Mouse (Mus musculus) kidney, adult 2 months (tissue): ENCODE results near the gene Prrt1.

Source experiments
- CTCF ChIP-seq: fragments of 200-500 bp; conservative IDR thresholded peaks from 2 replicates; pipeline ENCODE4 v1.5.1; 2011; ENCODE audit warnings: low read depth, mild to moderate bottlenecking, control low read depth, low read length, moderate library complexity, mixed read lengths; ENCODE audit not compliant: insufficient read depth, insufficient read length
- POLR2A ChIP-seq: fragments of 200-500 bp; IDR thresholded peaks from one replicate; pipeline ENCODE4 v1.6.1; 2011; ENCODE audit warnings: low read depth, low read length, control low read depth

GRCm38 (mm10) chr17:34680621-34681020 lies 51.3 kb downstream of the Prrt1 start:
- TF ChIP-seq CTCF, result no peak
- TF ChIP-seq POLR2A, result no peak
